ENCODE assay signal across 20 mouse cellular contexts in the genomic region with DNA sequence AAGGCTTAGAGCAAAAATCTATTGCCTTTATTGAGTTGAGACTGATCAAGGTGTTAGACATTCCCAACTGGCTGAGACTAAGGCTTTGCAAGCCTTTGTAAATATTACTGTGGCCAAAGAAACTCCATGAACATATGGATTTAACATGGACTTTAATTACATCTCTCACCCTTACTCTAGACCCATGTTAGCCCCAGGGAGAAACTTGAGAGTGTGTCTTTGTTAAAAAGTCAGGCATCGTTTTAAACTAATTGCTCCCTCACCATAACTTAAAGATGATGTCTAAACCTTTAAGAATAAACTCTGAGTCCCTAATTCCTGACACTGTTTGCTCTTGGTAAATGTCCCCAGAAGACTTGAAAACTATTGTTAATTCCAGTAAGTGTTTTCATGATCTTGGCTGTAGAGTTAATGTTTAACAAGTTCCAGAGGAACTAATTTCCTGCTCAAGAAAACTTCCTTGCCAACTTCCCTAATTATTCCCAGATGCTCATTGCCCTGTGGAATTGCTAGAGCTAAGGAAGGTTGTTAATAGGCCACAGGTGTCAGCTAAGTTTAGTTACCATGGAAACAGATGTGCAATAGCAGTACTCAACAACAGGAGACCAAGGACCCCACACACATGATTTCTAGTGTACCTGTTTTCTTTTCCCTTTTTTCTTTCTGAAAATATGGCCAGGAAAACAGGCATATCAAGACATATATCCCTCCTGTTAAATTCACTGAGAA. TPM values are rescaled to one million over a fixed set of nuclear protein-coding genes. Genes with fewer than 3 reads are reported as not detected.
DNase-seq lines count a peak whose midpoint lies in the region; ATAC-seq lines count a peak whose summit lies in the region.
"Had no signal": no experiment of that assay in that cellular context is flagged by ENCODE, and none has a peak within 500 bp of the region (broad histone marks: within the 10 kb centered on the region; RNA-seq: fewer than 3 reads in every experiment).

No protein-coding gene starts in this region.

- H3K4me1 ChIP-seq in kidney, embryonic 15.5 days: no peaks in the 10 kb centered on the region
- H3K4me1 ChIP-seq in forebrain, embryonic 14.5 days (ENCODE audit: control insufficient read depth, insufficient read depth, low read length): no peaks in the 10 kb centered on the region
- H3K4me1 ChIP-seq: forebrain, embryonic 15.5 days; heart, embryonic 15.5 days; hindbrain, embryonic 15.5 days; liver, embryonic 13.5 days had no signal

- no peak overlapping the region for H3K4me3 ChIP-seq in kidney, embryonic 15.5 days (replicated peaks)
- no peak overlapping the region for H3K4me3 ChIP-seq in forebrain, embryonic 14.5 days (ENCODE audit: low read depth, low read length)
- H3K4me3 ChIP-seq: embryonic facial prominence, embryonic 13.5 days; forebrain, embryonic 15.5 days; heart, embryonic 15.5 days; hindbrain, embryonic 15.5 days; left cerebral cortex, adult 2 months; liver, embryonic 13.5 days had no signal

- H3K9me3 ChIP-seq in kidney, embryonic 15.5 days (replicated peaks): no peaks in the 10 kb centered on the region
- H3K9me3 ChIP-seq in forebrain, embryonic 14.5 days (replicated peaks; ENCODE audit: control insufficient read depth, low read length): no peaks in the 10 kb centered on the region
- H3K9me3 ChIP-seq: embryonic facial prominence, embryonic 13.5 days; forebrain, embryonic 15.5 days; heart, embryonic 15.5 days; hindbrain, embryonic 15.5 days; liver, embryonic 13.5 days had no signal

- WGBS in kidney, embryonic 15.5 days: 18% methylated on average over 1 of the region's 1 CpGs
- 50% methylated on average over 1 of the region's 1 CpGs for WGBS in forebrain, embryonic 14.5 days

- DNase-seq in gastrocnemius, adult 18-20 months (ENCODE audit: low spot score): peak; percentile 53
- no peak for DNase-seq in gastrocnemius, postnatal 36 days
- no peak for DNase-seq in kidney, postnatal 4 days
- DNase-seq in forelimb bud, embryonic 11.5 days (ENCODE audit: low read depth, low spot score): peak; percentile 96
- DNase-seq in skeletal muscle tissue, adult 2 months (ENCODE audit: low read depth, low spot score): peak; percentile 54
- no peak for DNase-seq in thymus, postnatal 4 days
- no peak for DNase-seq in forebrain, embryonic 14.5 days (ENCODE audit: low spot score)
- DNase-seq: cerebellum, adult 11-12 months; gastrocnemius, postnatal 10 days; liver, embryonic 13.5 days; lung, postnatal 14 days had no signal

- H3K36me3 ChIP-seq in kidney, embryonic 15.5 days: no peaks in the 10 kb centered on the region
- no peaks in the 10 kb centered on the region for H3K36me3 ChIP-seq in forebrain, embryonic 14.5 days (ENCODE audit: control insufficient read depth, insufficient read depth, low read length)
- H3K36me3 ChIP-seq: embryonic facial prominence, embryonic 13.5 days; forebrain, embryonic 15.5 days; heart, embryonic 15.5 days; hindbrain, embryonic 15.5 days; liver, embryonic 13.5 days had no signal

- peak; percentile 81 for ATAC-seq in kidney, embryonic 15.5 days (replicated peaks; ENCODE audit: low FRiP score)
- no peak for ATAC-seq in forebrain, embryonic 14.5 days
- ATAC-seq: forebrain, embryonic 15.5 days had no signal

- no peak overlapping the region for H3K9ac ChIP-seq in kidney, embryonic 15.5 days
- no peak overlapping the region for H3K9ac ChIP-seq in forebrain, embryonic 14.5 days (ENCODE audit: low read length)
- H3K9ac ChIP-seq: embryonic facial prominence, embryonic 13.5 days; forebrain, embryonic 15.5 days; heart, embryonic 15.5 days; hindbrain, embryonic 15.5 days; liver, embryonic 13.5 days had no signal

- no peaks in the 10 kb centered on the region for H3K27me3 ChIP-seq in kidney, embryonic 15.5 days
- no peaks in the 10 kb centered on the region for H3K27me3 ChIP-seq in forebrain, embryonic 14.5 days (replicated peaks; ENCODE audit: control insufficient read depth, insufficient read depth, low read length)
- H3K27me3 ChIP-seq: embryonic facial prominence, embryonic 13.5 days; forebrain, embryonic 15.5 days; heart, embryonic 15.5 days; hindbrain, embryonic 15.5 days; liver, embryonic 13.5 days had no signal

- H3K27ac ChIP-seq in kidney, embryonic 15.5 days: peak overlapping the region; percentile 20; the same call in 1 of the 2 replicates
- no peak overlapping the region for H3K27ac ChIP-seq in forebrain, embryonic 14.5 days (ENCODE audit: low read depth, low read length)
- H3K27ac ChIP-seq: embryonic facial prominence, embryonic 13.5 days; forebrain, embryonic 15.5 days; heart, embryonic 15.5 days; hindbrain, embryonic 15.5 days; left cerebral cortex, adult 2 months; liver, embryonic 13.5 days had no signal

- no peak overlapping the region for H3K4me2 ChIP-seq in kidney, embryonic 15.5 days
- H3K4me2 ChIP-seq in forebrain, embryonic 14.5 days (ENCODE audit: low read length): no peak overlapping the region
- H3K4me2 ChIP-seq: embryonic facial prominence, embryonic 13.5 days; forebrain, embryonic 15.5 days; heart, embryonic 15.5 days; hindbrain, embryonic 15.5 days; liver, embryonic 13.5 days; midbrain, embryonic 11.5 days had no signal

- intact Hi-C loops in gastrocnemius, postnatal 36 days (cut with DNase I): no loop called here

RNA-seq across cellular contexts. Expression of gene Olfr514, which starts 28.4 kb away (rescaled TPM):
- not detected for total RNA-seq in gastrocnemius, adult 18-20 months (2021)
- not detected for total RNA-seq in gastrocnemius, postnatal 36 days (2021)
- not detected in 2 replicates for polyA plus RNA-seq in kidney, embryonic 15.5 days (2015; fragmentation: Nextera tagmentation; extraction: Ambion mirVana)
- not detected in 2 replicates for polyA plus RNA-seq in forebrain, embryonic 14.5 days (2014; fragmentation: Nextera tagmentation; extraction: Ambion mirVana)
- total RNA-seq: gastrocnemius, postnatal 10 days; layer of hippocampus, adult 18-20 months; left cerebral cortex, adult 2 months had no signal
- polyA plus RNA-seq: embryonic facial prominence, embryonic 13.5 days; forebrain, embryonic 15.5 days; heart, embryonic 15.5 days; hindbrain, embryonic 15.5 days; liver, embryonic 13.5 days; midbrain, embryonic 11.5 days; thymus, postnatal 0 days had no signal

RNA-seq across cellular contexts. Expression of gene Olfr513, which starts 46.6 kb away (rescaled TPM):
- not detected for total RNA-seq in gastrocnemius, adult 18-20 months (2021)
- total RNA-seq in gastrocnemius, postnatal 36 days (2021): not detected
- not detected in 2 replicates for polyA plus RNA-seq in kidney, embryonic 15.5 days (2015; fragmentation: Nextera tagmentation; extraction: Ambion mirVana)
- polyA plus RNA-seq in forebrain, embryonic 14.5 days (2014; fragmentation: Nextera tagmentation; extraction: Ambion mirVana): not detected in 2 replicates
- total RNA-seq: gastrocnemius, postnatal 10 days; layer of hippocampus, adult 18-20 months; left cerebral cortex, adult 2 months had no signal
- polyA plus RNA-seq: embryonic facial prominence, embryonic 13.5 days; forebrain, embryonic 15.5 days; heart, embryonic 15.5 days; hindbrain, embryonic 15.5 days; liver, embryonic 13.5 days; midbrain, embryonic 11.5 days; thymus, postnatal 0 days had no signal

RNA-seq across cellular contexts. Expression of gene Olfr516, which starts 53.0 kb away (rescaled TPM):
- total RNA-seq in gastrocnemius, adult 18-20 months (2021): not detected
- total RNA-seq in gastrocnemius, postnatal 36 days (2021): not detected
- not detected in 2 replicates for polyA plus RNA-seq in kidney, embryonic 15.5 days (2015; fragmentation: Nextera tagmentation; extraction: Ambion mirVana)
- not detected in 2 replicates for polyA plus RNA-seq in forebrain, embryonic 14.5 days (2014; fragmentation: Nextera tagmentation; extraction: Ambion mirVana)
- total RNA-seq: gastrocnemius, postnatal 10 days; layer of hippocampus, adult 18-20 months; left cerebral cortex, adult 2 months had no signal
- polyA plus RNA-seq: embryonic facial prominence, embryonic 13.5 days; forebrain, embryonic 15.5 days; heart, embryonic 15.5 days; hindbrain, embryonic 15.5 days; liver, embryonic 13.5 days; midbrain, embryonic 11.5 days; thymus, postnatal 0 days had no signal

Comparison
In these comparisons a context has a peak if more than half of its experiments do, and no peak if none do; other contexts are left out.
1. DNase-seq: peak in gastrocnemius, adult 18-20 months (single experiment), forelimb bud, embryonic 11.5 days (single experiment) and skeletal muscle tissue, adult 2 months (single experiment); none in gastrocnemius, postnatal 36 days (0 of 2), kidney, postnatal 4 days (0 of 2), thymus, postnatal 4 days (single experiment) and forebrain, embryonic 14.5 days (single experiment).